Mouse (Mus musculus) T-helper 17 cell (primary cell): ENCODE data around the gene Rnf157.

ENCODE experiments used
- in situ Hi-C, 2 experiments: fragments of 300-600 bp; cut with MboI, MseI; formaldehyde crosslinking; loops; 1 replicate in 1 of 2; 2 replicates in 1 of 2; pipeline ENCODE4 v1.15.1; 2025; ENCODE audit warnings: high pct_unique_total_duplicates in 2 of 2

Gene Rnf157

GRCm38 (mm10) chr11:116412904-116413630, at the start of gene Rnf157:
Gene Rnf157, minus strand, starts transcription at chr11:116413032.
- in situ Hi-C loops, result loop anchor here (25.0 kb wide), 4 partner anchors 924 to 1924 kb away; partner anchors contain the start of genes Cep295nl (in 1 of the 2), Cyth1 (in 1 of the 2), Nat9 (in 1 of the 2) and Tmem104 (in 1 of the 2)

- in situ Hi-C loops, result loop anchor here (5.0 to 10.0 kb wide), 3 partner anchors 83 to 565 kb away; partner anchors contain the start of gene Smim5 (in 1 of the 2)
These were observed 47.0 kb upstream of the Rnf157 start for GRCm38 (mm10) chr11:116459786-116460185.

GRCm38 (mm10) chr11:116456234-116456633, 43.4 kb upstream of the Rnf157 start:
- in situ Hi-C loops, result loop anchor here (5.0 to 10.0 kb wide), 3 partner anchors 86 to 561 kb away; partner anchors contain the start of gene Smim5 (in 1 of the 2)

DNA sequence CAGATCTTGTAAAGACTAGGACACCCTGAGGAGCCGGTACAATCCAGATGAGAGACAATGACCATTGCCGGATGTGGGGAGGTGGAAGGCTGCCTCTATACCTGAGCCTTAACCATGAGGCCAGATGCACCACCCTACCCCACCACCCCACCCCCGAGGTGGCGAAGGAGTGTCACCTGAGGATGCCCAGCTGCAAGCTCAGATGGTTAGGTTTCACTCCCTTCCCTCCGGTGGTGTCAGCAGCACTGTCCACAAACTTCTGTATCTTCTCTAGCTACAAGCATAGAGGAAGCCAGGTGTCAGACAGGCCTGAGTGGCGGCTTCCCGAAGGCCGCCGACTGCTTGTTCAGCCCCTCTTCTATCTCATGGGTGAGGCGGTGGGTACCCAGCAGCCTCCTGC, 41.1 kb upstream of the Rnf157 start:
- in situ Hi-C loops, result loop anchor here in 1 of 2 experiments (10.0 kb wide), 1 partner anchor 559 kb away; the partner anchor contains the start of gene Smim5

GRCm38 (mm10) chr11:116449341-116449740, 36.5 kb upstream of the Rnf157 start:
- in situ Hi-C loops, result loop anchor here (5.0 to 25.0 kb wide), 5 partner anchors 77 to 863 kb away; no protein-coding TSS in a partner anchor

DNA sequence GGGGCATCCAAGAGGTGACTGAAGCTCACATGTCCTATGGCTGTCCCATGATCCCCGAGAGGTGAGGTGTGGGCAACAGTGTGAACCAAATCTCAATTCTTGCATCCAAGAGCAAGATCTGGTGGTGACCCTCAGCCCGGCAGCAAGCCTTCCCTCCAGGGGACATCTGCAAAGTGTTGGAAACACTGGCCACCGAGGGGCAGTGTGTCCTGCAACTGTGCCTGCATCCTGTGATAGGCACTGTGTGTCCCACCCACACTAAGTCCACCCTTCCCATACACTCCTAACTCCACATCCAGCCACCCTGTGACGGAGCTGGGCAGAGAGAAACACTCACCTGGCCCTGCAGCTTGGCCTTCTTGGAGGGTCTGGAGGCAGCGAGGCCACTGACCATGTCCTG, 35.0 kb upstream of the Rnf157 start:
- in situ Hi-C loops, result loop anchor here (5.0 to 25.0 kb wide), 5 partner anchors 76 to 864 kb away; no protein-coding TSS in a partner anchor

- in situ Hi-C loops, result loop anchor here (5.0 to 25.0 kb wide), 5 partner anchors 74 to 866 kb away; no protein-coding TSS in a partner anchor
These were observed 33.6 kb upstream of the Rnf157 start for GRCm38 (mm10) chr11:116446308-116446887.

DNA sequence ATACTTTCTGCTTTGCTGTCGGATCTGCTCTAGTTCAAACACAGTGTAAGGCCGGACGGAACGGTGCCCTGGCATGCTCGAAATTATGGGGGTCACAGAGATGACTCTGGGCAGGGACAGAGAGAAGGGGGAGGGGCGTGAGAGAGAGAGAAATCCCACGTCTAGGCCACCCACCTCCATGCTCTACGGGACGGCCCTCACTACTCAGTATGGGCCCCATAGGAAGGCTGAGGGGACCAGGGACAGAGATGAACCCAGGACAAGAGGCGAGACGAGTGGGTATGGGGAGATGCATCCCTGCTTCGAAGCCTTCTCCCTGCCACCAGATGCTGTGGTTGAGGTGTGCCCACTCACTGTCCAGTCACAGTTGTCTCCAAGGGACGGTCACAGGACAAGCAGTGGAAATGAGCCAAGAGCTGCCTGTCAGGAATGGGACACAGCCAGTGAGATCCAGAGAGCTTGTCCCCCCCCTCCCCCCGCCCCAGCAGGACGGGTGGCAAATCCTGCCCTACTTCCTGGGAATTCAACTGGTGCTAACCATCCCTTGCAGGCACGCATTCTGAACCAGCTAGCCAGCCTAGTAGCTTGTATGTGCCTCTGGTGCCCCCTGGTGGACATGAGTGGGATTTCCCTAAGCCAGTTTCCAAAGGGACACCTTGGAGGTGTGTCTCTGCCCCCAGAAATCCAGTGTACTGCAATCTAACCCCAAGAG, 32.9 kb upstream of the Rnf157 start:
- in situ Hi-C loops, result loop anchor here (5.0 to 25.0 kb wide), 5 partner anchors 73 to 867 kb away; no protein-coding TSS in a partner anchor

DNA sequence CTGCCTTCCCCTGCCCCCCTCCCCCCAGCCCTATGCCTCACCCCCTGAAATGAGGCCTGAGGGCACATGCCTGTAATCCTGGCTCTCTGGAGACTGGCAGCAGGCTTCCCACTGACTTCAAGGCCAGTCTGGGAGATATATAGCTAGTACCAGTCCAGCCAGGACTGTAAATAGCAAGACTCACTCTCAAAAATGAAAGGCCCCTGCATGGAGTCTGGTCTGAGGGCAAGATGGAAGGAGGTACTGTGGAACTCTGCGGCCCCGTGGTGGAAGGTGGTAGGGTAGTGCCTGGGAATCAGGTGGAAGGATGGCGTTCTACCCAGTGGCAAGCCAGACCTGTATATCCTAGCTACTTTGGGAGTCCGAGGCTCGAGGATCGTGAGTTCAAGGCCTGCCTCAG, 31.1 kb upstream of the Rnf157 start:
- in situ Hi-C loops, result loop anchor here in 1 of 2 experiments (5.0 to 25.0 kb wide), 2 partner anchors 47 to 868 kb away; no protein-coding TSS in a partner anchor

GRCm38 (mm10) chr11:116443311-116443710, 30.5 kb upstream of the Rnf157 start:
- in situ Hi-C loops, result loop anchor here in 1 of 2 experiments (5.0 to 25.0 kb wide), 2 partner anchors 46 to 869 kb away; no protein-coding TSS in a partner anchor

- in situ Hi-C loops, result loop anchor here in 1 of 2 experiments (5.0 to 25.0 kb wide), 2 partner anchors 46 to 869 kb away; no protein-coding TSS in a partner anchor
These were observed 30.0 kb upstream of the Rnf157 start for GRCm38 (mm10) chr11:116442867-116443177.

- in situ Hi-C loops, result loop anchor here in 1 of 2 experiments (5.0 to 25.0 kb wide), 2 partner anchors 45 to 870 kb away; no protein-coding TSS in a partner anchor
These were observed 29.5 kb upstream of the Rnf157 start for GRCm38 (mm10) chr11:116442129-116442866.

GRCm38 (mm10) chr11:116440408-116441068, 27.7 kb upstream of the Rnf157 start:
- in situ Hi-C loops, result loop anchor here in 1 of 2 experiments (5.0 to 25.0 kb wide), 2 partner anchors 43 to 872 kb away; no protein-coding TSS in a partner anchor

- in situ Hi-C loops, result loop anchor here in 1 of 2 experiments (5.0 to 25.0 kb wide), 2 partner anchors 42 to 873 kb away; no protein-coding TSS in a partner anchor
These were observed 26.7 kb upstream of the Rnf157 start for GRCm38 (mm10) chr11:116439269-116440240.

- in situ Hi-C loops, result loop anchor here in 1 of 2 experiments (25.0 kb wide), 1 partner anchor 875 kb away; no protein-coding TSS in a partner anchor
These were observed 24.7 kb upstream of the Rnf157 start for GRCm38 (mm10) chr11:116437541-116437940.

GRCm38 (mm10) chr11:116436725-116437331, 24.0 kb upstream of the Rnf157 start:
- in situ Hi-C loops, result loop anchor here in 1 of 2 experiments (25.0 kb wide), 1 partner anchor 875 kb away; no protein-coding TSS in a partner anchor

GRCm38 (mm10) chr11:116435992-116436724, 23.3 kb upstream of the Rnf157 start:
- in situ Hi-C loops, result loop anchor here in 1 of 2 experiments (25.0 kb wide), 1 partner anchor 876 kb away; no protein-coding TSS in a partner anchor
